In genomic region chr12:78109931-78110330, GRCm38 (mm10) we compare ENCODE assay signal across 21 mouse cellular contexts.
DNase-seq lines count a peak whose midpoint lies in the region; ATAC-seq and TF ChIP-seq lines count a peak whose summit lies in the region.
"Had no signal": no experiment of that assay in that cellular context is flagged by ENCODE, and none has a peak within 500 bp of the region (broad histone marks: within the 10 kb centered on the region; RNA-seq: fewer than 3 reads in every experiment).

No protein-coding gene starts in this region.

- intact Hi-C loops in gastrocnemius, postnatal 14 days (cut with DNase I; ENCODE audit: low total_unique reads), result no loop called here

- H3K4me2 ChIP-seq in intestine, embryonic 15.5 days (replicated peaks), result no peak overlapping the region
- H3K4me2 ChIP-seq in intestine, embryonic 16.5 days (ENCODE audit: low read depth, low read length), result no peak overlapping the region
- no peak overlapping the region for H3K4me2 ChIP-seq in intestine, postnatal 0 days (replicated peaks; ENCODE audit: low read depth)

- no peaks in the 10 kb centered on the region for H3K4me1 ChIP-seq in intestine, embryonic 15.5 days (replicated peaks)
- no peaks in the 10 kb centered on the region for H3K4me1 ChIP-seq in intestine, embryonic 16.5 days (ENCODE audit: control insufficient read depth, insufficient read depth, low read length)
- H3K4me1 ChIP-seq in intestine, postnatal 0 days (replicated peaks; ENCODE audit: control insufficient read depth, insufficient read depth, low read length), result no peaks in the 10 kb centered on the region

- 22% methylated on average over 1 of the region's 1 CpGs for WGBS in intestine, embryonic 15.5 days
- 38% methylated on average over 1 of the region's 1 CpGs for WGBS in intestine, embryonic 16.5 days
- WGBS in intestine, postnatal 0 days, result 22% methylated on average over 1 of the region's 1 CpGs

- no peak overlapping the region for H3K9ac ChIP-seq in intestine, embryonic 15.5 days
- no peak overlapping the region for H3K9ac ChIP-seq in intestine, embryonic 16.5 days (ENCODE audit: low read depth, low read length)
- H3K9ac ChIP-seq in intestine, postnatal 0 days (ENCODE audit: low read depth, low read length), result no peak overlapping the region

- H3K4me3 ChIP-seq in intestine, embryonic 15.5 days (replicated peaks), result no peak overlapping the region
- H3K4me3 ChIP-seq in intestine, embryonic 16.5 days (ENCODE audit: low read length), result no peak overlapping the region
- H3K4me3 ChIP-seq in intestine, postnatal 0 days (ENCODE audit: low read depth, low read length), result no peak overlapping the region
- H3K4me3 ChIP-seq in layer of hippocampus, adult 2 months, result no peak overlapping the region

- TF ChIP-seq CTCF in intestine, postnatal 0 days (IDR thresholded peaks at IDR 0.05; ENCODE audit: low read depth), result no peak
- no peak for TF ChIP-seq CTCF in layer of hippocampus, adult 2 months (conservative IDR thresholded peaks at IDR 0.05)

- H3K9me3 ChIP-seq in intestine, embryonic 15.5 days, result no peaks in the 10 kb centered on the region
- no peaks in the 10 kb centered on the region for H3K9me3 ChIP-seq in intestine, embryonic 16.5 days (ENCODE audit: control insufficient read depth, low read length)
- no peaks in the 10 kb centered on the region for H3K9me3 ChIP-seq in intestine, postnatal 0 days (ENCODE audit: control insufficient read depth)
- H3K9me3 ChIP-seq: G1E had no signal

- H3K27me3 ChIP-seq in intestine, embryonic 15.5 days (replicated peaks), result no peaks in the 10 kb centered on the region
- H3K27me3 ChIP-seq in intestine, embryonic 16.5 days (replicated peaks; ENCODE audit: control insufficient read depth, insufficient read depth, low read length), result no peaks in the 10 kb centered on the region
- H3K27me3 ChIP-seq in intestine, postnatal 0 days (replicated peaks; ENCODE audit: control insufficient read depth, insufficient read depth, low read length), result no peaks in the 10 kb centered on the region
- H3K27me3 ChIP-seq: CH12.LX had no signal

- no peak for DNase-seq in layer of hippocampus, postnatal 10 days (ENCODE audit: low spot score in 2 of 2)
- no peak for DNase-seq in layer of hippocampus, adult 2 months (ENCODE audit: low spot score in 2 of 2)
- DNase-seq in gastrocnemius, postnatal 14 days, result no peak
- DNase-seq: adrenal gland, adult 2 months; adrenal gland, adult 8-10 months; adrenal gland, postnatal 10 days; adrenal gland, postnatal 14 days; adrenal gland, postnatal 25 days; adrenal gland, postnatal 36 days; B cell, adult 2 months; cerebellum, adult 11 months; cerebellum, adult 11-12 months; cerebellum, adult 18-20 months had no signal

- H3K36me3 ChIP-seq in intestine, embryonic 15.5 days, result no peaks in the 10 kb centered on the region
- H3K36me3 ChIP-seq in intestine, embryonic 16.5 days (ENCODE audit: control insufficient read depth, insufficient read depth, low read length), result no peaks in the 10 kb centered on the region
- H3K36me3 ChIP-seq in intestine, postnatal 0 days (ENCODE audit: control insufficient read depth, insufficient read depth), result no peaks in the 10 kb centered on the region
- H3K36me3 ChIP-seq: G1E had no signal

- H3K27ac ChIP-seq in intestine, embryonic 15.5 days, result no peak overlapping the region
- no peak overlapping the region for H3K27ac ChIP-seq in intestine, embryonic 16.5 days (ENCODE audit: low read length)
- no peak overlapping the region for H3K27ac ChIP-seq in intestine, postnatal 0 days (ENCODE audit: low read depth, low read length)
- H3K27ac ChIP-seq in layer of hippocampus, adult 2 months, result no peak overlapping the region

- ATAC-seq in intestine, embryonic 15.5 days, result peak; percentile 81
- ATAC-seq in intestine, embryonic 16.5 days, result peak; percentile 86
- 0 out of 2 replicates have a peak, but pooled peaks have one; percentile 28 for ATAC-seq in intestine, postnatal 0 days
- ATAC-seq: activated CD4-positive, CD25-positive, alpha-beta regulatory T cell, adult 4 months; CD4-positive, CD25-positive, alpha-beta regulatory T cell, adult 4 months; Patski had no signal

Comparison
In these comparisons a context has a peak if more than half of its experiments do, and no peak if none do; other contexts are left out.
1. ATAC-seq: peak in every context shown above with its lines; median percentile 86 in intestine, embryonic 16.5 days; 81 in intestine, embryonic 15.5 days; 28 in intestine, postnatal 0 days.